Mouse (Mus musculus): ENCODE measurements around the gene Galk2.

Galk2 gene

GRCm38 (mm10) chr2:125858521-125859280 lies at the start of gene Galk2, which contains the start of gene Cops2:
Galk2 (plus strand) TSS chr2:125859109.
Cops2 (minus strand) TSS chr2:125859139.
- peak; percentile 96 for DNase-seq (ENCODE audit: low read depth)

GRCm38 (mm10) chr2:125809551-125809950 lies 49.4 kb upstream of the Galk2 start:
- no peak for DNase-seq (ENCODE audit: low read depth)

GRCm38 (mm10) chr2:125811332-125811731 lies 47.6 kb upstream of the Galk2 start:
- no peak for DNase-seq (ENCODE audit: low read depth)

DNA sequence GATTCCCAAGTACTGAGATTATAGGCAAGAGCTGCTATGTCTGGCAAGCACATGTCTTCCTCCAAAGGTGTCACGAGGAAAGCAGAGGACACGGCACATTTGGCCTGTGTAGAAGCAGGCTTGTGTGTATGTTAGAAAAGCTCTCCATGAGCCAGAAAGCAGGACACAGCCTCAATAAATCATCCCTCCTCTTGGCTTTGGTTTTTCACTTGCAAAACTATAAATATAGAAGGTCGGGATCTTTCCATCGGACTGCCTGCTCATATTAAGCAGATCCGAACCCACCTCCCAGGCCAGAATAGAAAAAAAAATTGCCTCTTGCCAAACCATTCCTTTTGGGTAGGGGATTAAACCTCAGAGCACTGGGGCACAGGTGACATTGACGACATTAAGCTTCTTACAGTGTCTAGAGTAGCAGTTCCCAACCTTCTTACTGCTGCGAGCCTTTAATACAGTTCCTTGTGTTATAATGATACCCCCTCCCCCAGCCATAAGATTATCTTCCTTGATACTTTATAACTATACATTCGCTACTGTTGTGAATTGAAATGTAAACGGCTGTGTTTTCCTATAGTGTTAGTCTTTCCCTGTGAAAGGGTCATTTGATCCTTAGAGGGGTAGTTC lies 44.8 kb upstream of the Galk2 start:
- no peak for DNase-seq (ENCODE audit: low read depth)

DNA sequence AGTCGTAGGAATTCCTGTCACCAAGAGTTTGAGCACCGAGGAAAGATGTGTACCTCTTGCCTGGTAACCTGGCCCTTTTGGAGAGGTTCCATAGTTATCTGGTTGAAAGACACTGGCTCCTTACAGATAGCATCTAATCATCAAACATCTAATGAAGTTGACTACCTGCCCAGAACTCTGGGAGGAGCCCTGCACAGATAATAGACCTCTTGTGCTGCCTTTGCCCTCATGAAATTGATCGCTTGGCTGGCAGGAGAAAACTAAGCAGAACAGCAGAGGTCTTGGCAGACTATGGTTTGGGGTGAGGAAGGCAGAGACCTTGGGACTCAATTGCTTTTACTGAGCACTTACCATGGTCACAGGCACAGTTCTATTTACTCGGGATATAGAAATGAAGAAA lies 38.5 kb upstream of the Galk2 start:
- DNase-seq (ENCODE audit: low read depth): no peak

DNA sequence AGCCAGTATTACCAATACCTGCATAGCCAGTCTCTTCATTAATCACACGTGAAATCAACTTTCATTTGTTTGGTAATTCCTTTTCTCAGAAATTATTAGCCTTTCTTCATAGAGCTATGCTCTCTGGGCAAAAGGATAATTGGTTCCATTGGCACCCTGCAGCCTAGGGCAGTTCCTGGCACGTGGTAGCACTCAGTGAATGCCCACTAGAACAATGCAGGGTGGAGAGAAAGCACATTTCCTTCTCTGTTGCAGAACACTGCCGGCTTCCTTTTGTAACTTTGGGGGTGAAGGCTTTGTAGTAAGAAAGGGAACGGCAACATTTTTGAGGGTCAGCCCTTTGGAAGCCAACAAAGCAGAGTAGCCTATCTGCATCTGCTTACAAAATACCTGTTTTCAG lies 32.7 kb upstream of the Galk2 start:
- no peak for DNase-seq (ENCODE audit: low read depth)

DNA sequence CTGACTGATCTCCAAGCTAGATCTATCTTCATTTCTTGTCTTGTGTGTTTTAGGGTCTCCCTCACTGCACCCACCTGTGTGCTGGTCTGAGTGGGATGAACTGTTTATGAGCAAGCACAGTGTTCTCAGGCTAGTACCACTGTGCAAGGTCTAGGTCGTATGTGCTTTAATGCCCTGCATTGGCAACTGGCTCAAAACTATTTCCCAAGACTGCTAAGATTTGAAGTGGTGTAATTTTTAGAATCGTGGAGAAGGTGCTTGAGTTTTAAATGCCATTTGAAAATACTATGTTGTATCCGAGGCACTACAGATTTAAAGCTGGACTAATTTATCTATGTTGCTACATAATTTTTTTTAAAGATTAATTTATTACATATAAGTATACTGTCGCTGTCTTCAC lies 31.0 kb upstream of the Galk2 start:
- no peak for DNase-seq (ENCODE audit: low read depth)

DNA sequence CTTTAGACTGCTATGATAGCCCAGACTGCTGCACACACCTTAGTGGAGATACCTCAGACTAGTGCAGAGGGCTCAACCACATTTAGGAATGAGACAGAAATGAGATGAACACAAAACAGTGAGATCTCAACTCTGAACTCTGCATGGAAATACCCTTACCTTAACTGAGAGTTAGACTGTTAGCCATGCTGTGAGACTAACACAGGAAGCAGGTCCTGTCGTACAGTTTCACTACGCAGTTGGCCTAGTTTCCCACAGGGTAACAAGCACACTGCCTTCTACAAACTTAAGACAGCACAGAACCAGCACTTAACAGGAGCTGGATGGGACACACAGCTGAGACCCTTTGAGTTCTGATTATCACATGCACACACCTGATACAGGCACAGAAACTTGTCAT lies 29.0 kb upstream of the Galk2 start:
- DNase-seq (ENCODE audit: low read depth): no peak

- DNase-seq (ENCODE audit: low read depth): no peak
Measured at GRCm38 (mm10) chr2:125838091-125838490, 20.8 kb upstream of the Galk2 start.

GRCm38 (mm10) chr2:125838708-125839284 lies 20.1 kb upstream of the Galk2 start:
- no peak for DNase-seq (ENCODE audit: low read depth)

DNA sequence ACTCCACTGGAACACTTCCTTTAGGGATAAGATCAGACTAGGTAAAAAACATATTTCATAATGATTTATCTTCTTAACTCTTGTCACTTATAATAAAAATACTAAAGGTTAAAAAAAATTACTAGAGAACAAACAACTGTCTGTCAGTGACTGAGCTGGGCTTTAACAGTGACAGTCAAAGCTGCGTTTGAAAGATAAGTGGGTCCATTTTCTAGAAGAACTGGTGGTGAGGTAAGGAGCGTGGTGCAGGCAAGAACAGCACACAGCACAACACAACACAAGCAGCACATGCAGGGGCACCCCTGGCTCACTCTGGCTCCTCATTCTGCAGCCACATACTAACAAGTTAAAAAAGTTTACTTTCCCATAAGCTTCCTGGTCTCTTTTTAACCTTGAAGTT lies 7.7 kb upstream of the Galk2 start:
- no peak for DNase-seq (ENCODE audit: low read depth)

DNA sequence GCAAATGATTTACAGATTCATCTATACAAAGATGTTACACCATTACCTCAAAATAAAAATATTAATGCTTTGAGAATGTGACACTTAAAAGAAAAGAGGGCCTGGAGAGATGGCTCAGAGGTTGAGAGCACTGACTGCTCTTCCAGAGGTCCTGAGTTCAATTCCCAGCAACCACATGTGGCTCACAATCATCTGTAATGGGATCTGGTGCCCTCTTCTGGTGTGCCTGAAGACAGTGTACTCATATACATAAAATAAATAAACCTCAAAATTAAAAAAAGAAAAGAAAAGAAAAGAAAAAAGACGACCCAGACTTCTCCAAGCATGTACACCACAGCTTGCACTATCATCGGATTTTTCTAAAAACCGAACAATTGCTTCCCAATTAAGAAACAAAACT lies 1.2 kb upstream of the Galk2 start:
- no peak for DNase-seq (ENCODE audit: low read depth)

DNA sequence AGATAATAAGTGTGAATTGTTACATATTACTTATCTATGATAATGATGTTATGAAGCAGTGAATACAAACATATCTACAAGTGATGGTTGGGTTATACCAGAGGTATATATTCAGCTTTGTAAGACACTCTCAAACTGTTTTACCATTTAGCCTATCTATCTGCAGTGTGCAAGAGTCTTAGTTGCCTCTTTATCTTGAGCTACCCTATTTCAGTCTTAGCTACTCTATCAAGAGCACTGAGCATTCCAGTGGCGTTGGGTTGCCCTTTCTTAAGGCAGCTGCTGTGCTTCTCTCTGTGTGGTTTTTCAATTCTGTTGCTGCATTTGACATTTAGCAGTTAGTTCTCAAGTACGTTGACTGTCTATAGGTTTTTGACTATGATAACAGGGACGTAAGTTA lies 4.9 kb downstream of the Galk2 start:
- DNase-seq (ENCODE audit: low read depth): no peak

- DNase-seq (ENCODE audit: low read depth): no peak
Measured at GRCm38 (mm10) chr2:125864551-125864950, 5.6 kb downstream of the Galk2 start.

DNA sequence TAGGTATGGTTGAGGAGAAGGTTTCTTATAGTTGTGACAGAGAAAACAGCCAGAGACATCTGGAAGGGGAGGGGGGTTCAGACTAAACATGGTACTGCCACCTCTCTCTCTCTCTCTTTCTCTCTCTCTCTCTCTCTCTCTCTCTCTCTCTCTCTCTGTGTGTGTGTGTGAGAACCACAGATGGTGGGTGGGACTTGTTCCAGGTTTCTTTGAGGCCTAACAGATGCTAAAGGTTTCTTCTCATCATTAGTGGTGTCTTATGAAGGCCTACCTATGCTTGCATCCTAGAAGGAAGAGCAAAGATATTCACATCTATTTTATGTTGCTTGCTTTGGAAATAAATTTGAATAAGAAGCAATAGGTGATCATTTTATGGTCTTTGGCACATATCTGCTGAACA lies 6.7 kb downstream of the Galk2 start:
- no peak for DNase-seq (ENCODE audit: low read depth)

- DNase-seq (ENCODE audit: low read depth): no peak
Measured at GRCm38 (mm10) chr2:125866058-125866740, 7.3 kb downstream of the Galk2 start.

- DNase-seq (ENCODE audit: low read depth): no peak
Measured at GRCm38 (mm10) chr2:125868301-125868700, 9.4 kb downstream of the Galk2 start.

- DNase-seq (ENCODE audit: low read depth): no peak
Measured at GRCm38 (mm10) chr2:125870159-125870558, 11.2 kb downstream of the Galk2 start.

DNA sequence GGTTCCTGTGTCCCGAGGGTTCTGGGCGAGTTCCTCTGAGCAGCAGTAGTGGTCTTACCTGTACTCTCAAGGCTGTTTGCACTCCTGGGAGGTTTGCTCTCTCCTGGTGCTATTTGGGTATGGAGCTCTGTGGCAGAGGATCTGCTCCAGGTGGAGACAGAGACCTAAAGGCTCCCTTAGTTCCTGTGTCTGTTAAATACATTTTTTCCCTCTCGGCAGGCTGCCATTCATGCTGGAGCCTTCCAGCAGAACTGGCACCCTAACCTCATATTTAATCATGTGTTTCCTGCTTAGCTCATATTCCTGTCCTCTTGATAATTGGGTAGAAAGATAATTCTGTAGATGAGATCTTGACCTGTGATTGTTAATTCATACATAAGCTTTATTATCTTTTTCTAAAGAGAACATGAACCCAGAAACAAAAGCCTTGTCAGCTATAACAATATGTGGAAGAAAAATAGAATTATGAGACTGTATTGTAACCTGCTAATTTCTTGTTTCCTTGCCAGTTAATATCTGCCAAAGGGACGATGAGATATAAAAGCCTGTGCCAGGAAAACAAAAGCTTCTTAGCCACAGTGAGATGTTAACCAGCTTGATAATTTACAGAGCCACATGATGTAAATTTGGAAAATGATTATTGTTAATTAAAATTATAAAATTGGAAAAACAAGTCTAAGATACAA lies 27.1 kb downstream of the Galk2 start:
- no peak for DNase-seq (ENCODE audit: low read depth)

- peak; percentile 37 for DNase-seq (ENCODE audit: low read depth)
Measured at GRCm38 (mm10) chr2:125893096-125893495, 34.2 kb downstream of the Galk2 start.

DNA sequence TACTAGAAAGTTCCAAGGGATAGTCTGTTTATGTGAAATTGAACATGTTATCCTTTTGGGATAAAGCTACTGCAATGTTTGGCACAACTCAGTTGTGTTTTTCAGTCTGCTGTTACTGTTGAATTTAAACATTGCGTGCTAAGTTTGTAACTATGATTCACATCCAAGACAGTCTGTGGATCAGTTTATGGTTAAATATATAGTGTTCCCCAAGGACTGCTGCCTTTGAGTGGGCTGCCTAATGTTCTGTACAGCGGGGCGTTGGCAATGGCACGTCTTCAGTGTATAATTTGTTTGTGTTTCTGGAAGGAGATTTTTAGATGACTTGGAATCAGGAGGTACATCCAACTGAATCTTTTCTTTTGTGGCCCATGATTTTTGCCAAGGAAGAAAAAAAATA lies 36.2 kb downstream of the Galk2 start:
- DNase-seq (ENCODE audit: low read depth): no peak

DNA sequence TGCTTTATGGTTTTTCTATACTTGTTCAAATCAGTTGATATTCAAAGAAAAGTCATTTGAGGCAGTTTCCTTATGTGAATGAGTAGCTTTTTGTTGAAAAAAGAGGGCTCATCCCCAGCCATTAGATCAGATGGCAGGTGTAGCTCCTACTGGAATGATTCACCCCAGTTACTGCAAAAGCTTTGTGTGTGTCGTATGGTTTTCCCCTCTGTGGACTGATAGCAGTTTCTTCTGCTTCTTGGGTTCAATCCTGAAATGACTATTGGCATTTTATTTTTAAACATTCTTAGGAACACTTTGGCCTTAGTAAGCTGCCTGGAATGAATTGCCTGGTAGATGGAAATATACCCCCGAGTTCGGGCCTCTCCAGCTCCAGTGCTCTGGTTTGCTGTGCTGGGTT lies 37.4 kb downstream of the Galk2 start:
- no peak for DNase-seq (ENCODE audit: low read depth)
